Mouse (Mus musculus): ENCODE measurements around the gene Rapgef4.

- TF ChIP-seq POLR2A (IDR thresholded peaks at IDR 0.05; ENCODE audit: borderline replicate concordance, extremely low read depth, low read depth, low read length) (no peak), CTCF (IDR thresholded peaks at IDR 0.05; ENCODE audit: insufficient read depth, low read length) (no peak)
Observed at GRCm38 (mm10) chr2:71941721-71942087, 39.3 kb upstream of the Rapgef4 start.
